Mouse (Mus musculus): ENCODE measurements at regions not wholly inside any gene's neighbourhood (a gene's known extent, or its start where the extent isn't known, plus 50 kb on each side); places are given as distances from the start of the nearest gene placed in this dataset.
A peak's percentile ranks its signal among the peaks of the same experiment; 100 is the strongest.
"Not testable (repeated sequence)": the region's sequence is repeated elsewhere in the genome, so short reads cannot be mapped to it uniquely, and the experiment has no call there.

- no peak for DNase-seq
Observed at GRCm38 (mm10) chr17:82367876-82368275, 629.7 kb upstream of the Slc8a1 start.

GRCm38 (mm10) chr17:82366001-82366400, 627.8 kb upstream of the Slc8a1 start:
- DNase-seq, result peak; percentile 4

- no peak for DNase-seq
Observed at GRCm38 (mm10) chr17:82348636-82349035, 610.5 kb upstream of the Slc8a1 start.

- DNase-seq, result no peak
Observed at GRCm38 (mm10) chr17:82331429-82331828, 593.3 kb upstream of the Slc8a1 start.

- no peak for DNase-seq
Observed at GRCm38 (mm10) chr17:82312191-82312590, 574.0 kb upstream of the Slc8a1 start.

GRCm38 (mm10) chr17:82306347-82306746, 568.2 kb upstream of the Slc8a1 start:
- no peak for DNase-seq

- DNase-seq, result no peak
Observed at GRCm38 (mm10) chr17:82277728-82278127, 539.6 kb upstream of the Slc8a1 start.

- DNase-seq, result no peak
Observed at GRCm38 (mm10) chr17:82273946-82274345, 535.8 kb upstream of the Slc8a1 start.

- DNase-seq, result no peak
Observed at GRCm38 (mm10) chr17:82272845-82273244, 534.7 kb upstream of the Slc8a1 start.

GRCm38 (mm10) chr17:82266842-82267241, 528.7 kb upstream of the Slc8a1 start:
- DNase-seq, result not testable (repeated sequence)

- no peak for DNase-seq
Observed at GRCm38 (mm10) chr17:82252362-82252761, 514.2 kb upstream of the Slc8a1 start.

GRCm38 (mm10) chr17:82251841-82252240, 513.7 kb upstream of the Slc8a1 start:
- DNase-seq, result no peak

GRCm38 (mm10) chr17:82238361-82238760, 500.2 kb upstream of the Slc8a1 start:
- DNase-seq, result no peak

- DNase-seq, result no peak
Observed at GRCm38 (mm10) chr17:82237456-82237855, 499.3 kb upstream of the Slc8a1 start.

GRCm38 (mm10) chr17:82215728-82216623, 477.8 kb upstream of the Slc8a1 start:
- no peak for DNase-seq

GRCm38 (mm10) chr17:82199981-82200380, 461.8 kb upstream of the Slc8a1 start:
- DNase-seq, result no peak

- no peak for DNase-seq
Observed at GRCm38 (mm10) chr17:82199031-82199642, 461.0 kb upstream of the Slc8a1 start.

GRCm38 (mm10) chr17:82184261-82184660, 446.1 kb upstream of the Slc8a1 start:
- DNase-seq, result no peak

GRCm38 (mm10) chr17:82171216-82171615, 433.0 kb upstream of the Slc8a1 start:
- DNase-seq, result no peak

- DNase-seq, result no peak
Observed at GRCm38 (mm10) chr17:82153446-82153845, 415.3 kb upstream of the Slc8a1 start.

- DNase-seq, result no peak
Observed at GRCm38 (mm10) chr17:82134843-82135242, 396.7 kb upstream of the Slc8a1 start.

GRCm38 (mm10) chr17:82132941-82133340, 394.8 kb upstream of the Slc8a1 start:
- no peak for DNase-seq

- no peak for DNase-seq
Observed at GRCm38 (mm10) chr17:82087141-82087540, 349.0 kb upstream of the Slc8a1 start.

- DNase-seq, result no peak
Observed at GRCm38 (mm10) chr17:82080301-82080700, 342.1 kb upstream of the Slc8a1 start.
